ENCODE assay signal across 13 mouse cellular contexts in genomic region chr8:48704485-48704884, GRCm38 (mm10).
A peak's percentile ranks its signal among the peaks of the same experiment; 100 is the strongest.
DNase-seq lines count a peak whose midpoint lies in the region; ATAC-seq lines count a peak whose summit lies in the region.
"Had no signal": no experiment of that assay in that cellular context is flagged by ENCODE, and none has a peak within 500 bp of the region (broad histone marks: within the 10 kb centered on the region; RNA-seq: fewer than 3 reads in every experiment).

No protein-coding gene starts in this region.

- H3K4me3 ChIP-seq in heart, embryonic 10.5 days = no peak overlapping the region
- no peak overlapping the region for H3K4me3 ChIP-seq in kidney, embryonic 15.5 days (replicated peaks)
- no peak overlapping the region for H3K4me3 ChIP-seq in hindbrain, embryonic 13.5 days
- H3K4me3 ChIP-seq: heart, embryonic 13.5 days; limb, embryonic 12.5 days; megakaryocyte, embryonic 14.5 days had no signal

- no peak overlapping the region for H3K4me2 ChIP-seq in kidney, embryonic 15.5 days
- no peak overlapping the region for H3K4me2 ChIP-seq in hindbrain, embryonic 13.5 days
- H3K4me2 ChIP-seq: heart, embryonic 13.5 days; limb, embryonic 12.5 days had no signal

- peak; percentile 85 for ATAC-seq in kidney, embryonic 15.5 days (replicated peaks; ENCODE audit: low FRiP score)
- no peak for ATAC-seq in hindbrain, embryonic 13.5 days (ENCODE audit: low FRiP score)

- H3K36me3 ChIP-seq in heart, embryonic 10.5 days = no peaks in the 10 kb centered on the region
- no peaks in the 10 kb centered on the region; the same call in 1 of the 2 replicates for H3K36me3 ChIP-seq in kidney, embryonic 15.5 days
- no peaks in the 10 kb centered on the region for H3K36me3 ChIP-seq in hindbrain, embryonic 13.5 days
- H3K36me3 ChIP-seq: G1E; heart, embryonic 13.5 days; limb, embryonic 12.5 days had no signal

- H3K27ac ChIP-seq in heart, embryonic 10.5 days = no peak overlapping the region
- H3K27ac ChIP-seq in kidney, embryonic 15.5 days = peak overlapping the region; percentile 71
- no peak overlapping the region for H3K27ac ChIP-seq in hindbrain, embryonic 13.5 days
- H3K27ac ChIP-seq: heart, embryonic 13.5 days; limb, embryonic 12.5 days had no signal

- DNase-seq in heart, adult 18-20 months = peak; percentile 46 to 63
- DNase-seq in heart, embryonic 10.5 days (ENCODE audit: low spot score) = no peak
- DNase-seq in heart, adult 9 months (ENCODE audit: low spot score in 2 of 2) = peak; percentile 65 to 68
- DNase-seq in lung, postnatal 36 days = peak; percentile 2
- DNase-seq in spleen, adult 12 weeks (ENCODE audit: low spot score) = no peak
- no peak for DNase-seq in liver
- DNase-seq: cerebellum, postnatal 25 days had no signal

- H3K9me3 ChIP-seq in heart, embryonic 10.5 days = no peaks in the 10 kb centered on the region
- H3K9me3 ChIP-seq in kidney, embryonic 15.5 days (replicated peaks) = no peaks in the 10 kb centered on the region
- H3K9me3 ChIP-seq in hindbrain, embryonic 13.5 days = peaks cover 5% of the 10 kb centered on the region

- 71% methylated on average over 6 of the region's 6 CpGs for WGBS in heart, embryonic 10.5 days
- 47% methylated on average over 6 of the region's 6 CpGs for WGBS in kidney, embryonic 15.5 days
- 85% methylated on average over 6 of the region's 6 CpGs for WGBS in hindbrain, embryonic 13.5 days

- no peaks in the 10 kb centered on the region for H3K4me1 ChIP-seq in heart, embryonic 10.5 days
- H3K4me1 ChIP-seq in kidney, embryonic 15.5 days = peaks cover 4% of the 10 kb centered on the region; the same call in 1 of the 2 replicates
- H3K4me1 ChIP-seq in hindbrain, embryonic 13.5 days (replicated peaks) = peaks cover 5% of the 10 kb centered on the region; the same call in 1 of the 2 replicates
- H3K4me1 ChIP-seq: heart, embryonic 13.5 days; megakaryocyte, embryonic 14.5 days had no signal

- H3K27me3 ChIP-seq in heart, embryonic 10.5 days (ENCODE audit: insufficient read depth, poor library complexity, severe bottlenecking) = no peaks in the 10 kb centered on the region
- H3K27me3 ChIP-seq in kidney, embryonic 15.5 days = no peaks in the 10 kb centered on the region
- H3K27me3 ChIP-seq in hindbrain, embryonic 13.5 days = no peaks in the 10 kb centered on the region
- H3K27me3 ChIP-seq: heart, embryonic 13.5 days; limb, embryonic 12.5 days; megakaryocyte, embryonic 14.5 days had no signal

- H3K9ac ChIP-seq in kidney, embryonic 15.5 days = no peak overlapping the region
- no peak overlapping the region for H3K9ac ChIP-seq in hindbrain, embryonic 13.5 days
- H3K9ac ChIP-seq: heart, embryonic 13.5 days; limb, embryonic 12.5 days had no signal

Comparison
In these comparisons a context has a peak if more than half of its experiments do, and no peak if none do; other contexts are left out.
1. DNase-seq: peak in heart, adult 18-20 months (2 of 2), heart, adult 9 months (2 of 2) and lung, postnatal 36 days (single experiment); none in heart, embryonic 10.5 days (single experiment), spleen, adult 12 weeks (single experiment) and liver (single experiment).